Mouse (Mus musculus): ENCODE data around the gene Kmt2d. TPM values are rescaled to one million over a fixed set of nuclear protein-coding genes. Genes with fewer than 3 reads are reported as not detected.
A peak's percentile ranks its signal among the peaks of the same experiment; 100 is the strongest.

Gene Kmt2d
- polyA plus RNA-seq, 1 experiment from 2014 or later: 12.5 TPM

GRCm38 (mm10) chr15:98799396-98799795 is 71.6 kb downstream of the Kmt2d start:
- 11% methylated on average over 12 of the region's 12 CpGs for WGBS
- no peak overlapping the region for H3K9ac ChIP-seq
- no peaks in the 10 kb centered on the region for H3K9me3 ChIP-seq
- H3K36me3 ChIP-seq: no peaks in the 10 kb centered on the region
- H3K4me1 ChIP-seq: peaks cover 6% of the 10 kb centered on the region; the same call in 1 of the 2 replicates
- no peak overlapping the region for H3K4me3 ChIP-seq
- ATAC-seq (ENCODE audit: borderline replicate concordance, extremely low read depth, low FRiP score, low TSS enrichment): no peak
- H3K4me2 ChIP-seq: no peak overlapping the region
- no peak overlapping the region for H3K27ac ChIP-seq
- peaks cover 99% of the 10 kb centered on the region for H3K27me3 ChIP-seq

GRCm38 (mm10) chr15:98798903-98799302 is 72.1 kb downstream of the Kmt2d start:
- H3K36me3 ChIP-seq: no peaks in the 10 kb centered on the region
- no peak for ATAC-seq (ENCODE audit: borderline replicate concordance, extremely low read depth, low FRiP score, low TSS enrichment)
- no peak overlapping the region for H3K4me2 ChIP-seq

GRCm38 (mm10) chr15:98797835-98798492 is 73.0 kb downstream of the Kmt2d start:
- 6% methylated on average over 28 of the region's 28 CpGs for WGBS
- Histone ChIP-seq H3K9ac (no peak overlapping the region), H3K9me3 (no peaks in the 10 kb centered on the region), H3K36me3 (no peaks in the 10 kb centered on the region), H3K4me1 (peaks cover 8% of the 10 kb centered on the region; the same call in 1 of the 2 replicates), H3K4me3 (no peak overlapping the region), H3K4me2 (no peak overlapping the region), H3K27ac (no peak overlapping the region), H3K27me3 (peaks cover 99% of the 10 kb centered on the region)
- ATAC-seq (ENCODE audit: borderline replicate concordance, extremely low read depth, low FRiP score, low TSS enrichment): no peak

More at GRCm38 (mm10) chr15:98798903-98799302, 72.1 kb downstream of the Kmt2d start:
- peaks cover 4% of the 10 kb centered on the region; the same call in 1 of the 2 replicates for H3K4me1 ChIP-seq
- no peak overlapping the region for H3K27ac ChIP-seq
- 55% methylated on average over 3 of the region's 3 CpGs for WGBS
- no peak overlapping the region for H3K4me3 ChIP-seq
- no peak overlapping the region for H3K9ac ChIP-seq
- H3K27me3 ChIP-seq: peaks cover 99% of the 10 kb centered on the region
- no peaks in the 10 kb centered on the region for H3K9me3 ChIP-seq

GRCm38 (mm10) chr15:98796803-98797595 is 74.0 kb downstream of the Kmt2d start:
- Histone ChIP-seq H3K36me3 (no peaks in the 10 kb centered on the region), H3K4me3 (no peak overlapping the region), H3K9ac (no peak overlapping the region), H3K4me1 (peaks cover 15% of the 10 kb centered on the region), H3K27me3 (peaks cover 99% of the 10 kb centered on the region), H3K4me2 (no peak overlapping the region), H3K9me3 (no peaks in the 10 kb centered on the region), H3K27ac (no peak overlapping the region)
- WGBS: 10% methylated on average over 13 of the region's 13 CpGs
- no peak for ATAC-seq (ENCODE audit: borderline replicate concordance, extremely low read depth, low FRiP score, low TSS enrichment)

GRCm38 (mm10) chr15:98793141-98793698 is 77.8 kb downstream of the Kmt2d start:
- Histone ChIP-seq H3K4me2 (no peak overlapping the region), H3K27me3 (peaks cover 99% of the 10 kb centered on the region), H3K4me1 (peaks cover 35% of the 10 kb centered on the region), H3K4me3 (no peak overlapping the region), H3K9me3 (no peaks in the 10 kb centered on the region), H3K36me3 (no peaks in the 10 kb centered on the region), H3K9ac (no peak overlapping the region), H3K27ac (no peak overlapping the region)
- WGBS: 3% methylated on average over 13 of the region's 13 CpGs
- peak; percentile 12; the same call in 1 of the 2 replicates for ATAC-seq (ENCODE audit: borderline replicate concordance, extremely low read depth, low FRiP score, low TSS enrichment)

GRCm38 (mm10) chr15:98792233-98793020 is 78.6 kb downstream of the Kmt2d start:
- no peak for ATAC-seq (ENCODE audit: borderline replicate concordance, extremely low read depth, low FRiP score, low TSS enrichment)

GRCm38 (mm10) chr15:98791771-98792170 is 79.2 kb downstream of the Kmt2d start:
- 1% methylated on average over 23 of the region's 23 CpGs for WGBS
- H3K9ac ChIP-seq: no peak overlapping the region
- H3K4me2 ChIP-seq: no peak overlapping the region
- ATAC-seq (ENCODE audit: borderline replicate concordance, extremely low read depth, low FRiP score, low TSS enrichment): no peak
- H3K4me1 ChIP-seq: peaks cover 32% of the 10 kb centered on the region
- peaks cover 100% of the 10 kb centered on the region for H3K27me3 ChIP-seq
- no peak overlapping the region for H3K4me3 ChIP-seq
- H3K36me3 ChIP-seq: no peaks in the 10 kb centered on the region
- no peak overlapping the region for H3K27ac ChIP-seq
- H3K9me3 ChIP-seq: no peaks in the 10 kb centered on the region

More at GRCm38 (mm10) chr15:98792233-98793020, 78.6 kb downstream of the Kmt2d start:
- H3K4me1 ChIP-seq: peaks cover 32% of the 10 kb centered on the region
- no peak overlapping the region for H3K27ac ChIP-seq
- H3K36me3 ChIP-seq: no peaks in the 10 kb centered on the region
- 2% methylated on average over 70 of the region's 75 CpGs for whole genome bisulfite sequencing
- peaks cover 99% of the 10 kb centered on the region for H3K27me3 ChIP-seq
- H3K4me2 ChIP-seq: peak overlapping the region; percentile 39; the same call in 1 of the 2 replicates
- H3K9me3 ChIP-seq: no peaks in the 10 kb centered on the region
- H3K9ac ChIP-seq: no peak overlapping the region
- H3K4me3 ChIP-seq: peak overlapping the region; percentile 16; the same call in 1 of the 2 replicates

GRCm38 (mm10) chr15:98791221-98791620 is 79.8 kb downstream of the Kmt2d start:
- H3K27ac ChIP-seq: no peak overlapping the region
- peaks cover 32% of the 10 kb centered on the region for H3K4me1 ChIP-seq
- peak overlapping the region; percentile 29 for H3K4me2 ChIP-seq
- no peaks in the 10 kb centered on the region for H3K36me3 ChIP-seq
- no peaks in the 10 kb centered on the region for H3K9me3 ChIP-seq
- peaks cover 100% of the 10 kb centered on the region for H3K27me3 ChIP-seq
- ATAC-seq (ENCODE audit: borderline replicate concordance, extremely low read depth, low FRiP score, low TSS enrichment): no peak
- H3K9ac ChIP-seq: no peak overlapping the region
- WGBS: 0% methylated on average over 12 of the region's 12 CpGs
- peak overlapping the region; percentile 17 for H3K4me3 ChIP-seq

GRCm38 (mm10) chr15:98790761-98791160 is 80.2 kb downstream of the Kmt2d start:
- Histone ChIP-seq H3K4me1 (peaks cover 32% of the 10 kb centered on the region), H3K27ac (no peak overlapping the region), H3K27me3 (peaks cover 97% of the 10 kb centered on the region), H3K4me2 (peak overlapping the region; percentile 29), H3K4me3 (peak overlapping the region; percentile 17), H3K9me3 (0 out of 2 replicates have a peak, but pooled peaks cover 3% of the 10 kb centered on the region), H3K9ac (no peak overlapping the region), H3K36me3 (no peaks in the 10 kb centered on the region)
- under 1% methylated on average over 23 of the region's 23 CpGs for WGBS
- ATAC-seq (ENCODE audit: borderline replicate concordance, extremely low read depth, low FRiP score, low TSS enrichment): no peak

- no peak within 1 kb of the TSS for H3K9ac ChIP-seq
- H3K9me3 ChIP-seq: 0 out of 2 replicates have a peak, but pooled peaks cover 5% of the 10 kb centered on the region
- no peaks in the 10 kb centered on the region for H3K36me3 ChIP-seq
- no peak within 1 kb of the TSS for H3K27ac ChIP-seq
- peaks cover 32% of the 10 kb centered on the region for H3K4me1 ChIP-seq
- peak within 1 kb of the TSS; percentile 17 for H3K4me3 ChIP-seq
- no peak for ATAC-seq (ENCODE audit: borderline replicate concordance, extremely low read depth, low FRiP score, low TSS enrichment)
- 3% methylated on average over 51 of the region's 51 CpGs for WGBS
- peak within 1 kb of the TSS; percentile 39 for H3K4me2 ChIP-seq
- H3K27me3 ChIP-seq: peaks cover 88% of the 10 kb centered on the region
Measured at GRCm38 (mm10) chr15:98789661-98790535, 81.1 kb downstream of the Kmt2d start, which contains the start of gene Wnt1. Gene Wnt1 (plus strand): TSS chr15:98789857.

Data from lung, embryonic 15.5 days (tissue).